Mouse (Mus musculus): Measurements from ENCODE around the gene F13a1. TPM values are rescaled to one million over a fixed set of nuclear protein-coding genes. Genes with fewer than 3 reads are reported as not detected.

The F13a1 gene
- polyA plus RNA-seq, 1 experiment from 2014 or later: 6.6 TPM

DNA sequence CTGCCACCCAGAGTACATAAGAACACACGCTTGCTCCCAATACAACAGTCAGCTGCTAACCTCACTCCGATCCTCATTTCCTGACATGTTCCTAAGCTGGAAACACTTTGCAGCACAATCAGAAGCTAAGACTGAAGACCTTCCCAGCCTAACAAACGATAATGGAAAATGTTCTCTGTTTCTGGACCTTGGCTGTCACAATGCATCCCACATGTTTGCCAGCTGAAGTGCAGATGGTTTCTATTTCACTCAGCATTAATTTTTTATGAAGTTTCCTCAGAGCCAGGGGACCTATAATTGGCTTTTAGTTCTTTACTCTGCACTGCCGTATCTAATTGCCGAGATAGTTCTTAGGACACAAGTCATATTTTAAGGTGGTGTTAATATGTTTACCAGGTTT lies 10.8 kb upstream of the F13a1 start:
- WGBS: 67% methylated on average over 5 of the region's 5 CpGs
- Histone ChIP-seq H3K4me3 (ENCODE audit: low read depth, low read length) (no peak overlapping the region), H3K4me2 (replicated peaks; ENCODE audit: low read depth, low read length) (no peak overlapping the region), H3K9me3 (ENCODE audit: low read length) (no peaks in the 10 kb centered on the region), H3K27ac (ENCODE audit: low read length) (no peak overlapping the region), H3K27me3 (replicated peaks; ENCODE audit: insufficient read depth, low read length) (no peaks in the 10 kb centered on the region), H3K4me1 (ENCODE audit: insufficient read depth, low read depth, low read length) (no peaks in the 10 kb centered on the region), H3K36me3 (ENCODE audit: insufficient read depth, low read length) (no peaks in the 10 kb centered on the region), H3K9ac (replicated peaks; ENCODE audit: low read depth) (no peak overlapping the region)
- peak; percentile 44; the same call in 1 of the 2 replicates for TF ChIP-seq EP300 (IDR thresholded peaks at IDR 0.05)
- 0 out of 2 replicates have a peak, but pooled peaks have one; percentile 17 for TF ChIP-seq CTCF (IDR thresholded peaks at IDR 0.05)
- DNase-seq (ENCODE audit: low spot score) (peak; percentile 76), ATAC-seq (peak; percentile 68)

DNA sequence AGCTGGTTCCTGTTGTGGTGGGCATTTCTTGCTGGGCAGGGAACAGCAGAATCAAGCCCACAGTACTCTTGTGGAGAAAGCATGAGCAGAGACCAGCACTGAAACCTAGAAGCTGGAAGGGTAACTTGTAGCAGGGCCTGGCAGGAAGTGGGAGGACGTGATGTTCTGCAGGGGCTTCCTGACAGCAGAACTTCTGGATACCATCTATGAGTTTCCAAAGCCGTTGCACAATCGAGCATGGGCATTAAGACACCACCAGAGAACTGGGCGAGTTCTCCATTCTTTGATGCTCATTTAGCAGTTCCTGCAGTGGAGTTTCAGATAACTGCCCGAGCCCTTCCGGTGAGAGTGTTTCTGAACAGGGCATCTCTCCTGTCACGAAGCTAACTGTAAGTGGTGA lies 6.6 kb upstream of the F13a1 start:
- Histone ChIP-seq H3K27ac (ENCODE audit: low read length) (no peak overlapping the region), H3K9me3 (ENCODE audit: low read length) (no peaks in the 10 kb centered on the region)
- WGBS: 61% methylated on average over 7 of the region's 7 CpGs

DNA sequence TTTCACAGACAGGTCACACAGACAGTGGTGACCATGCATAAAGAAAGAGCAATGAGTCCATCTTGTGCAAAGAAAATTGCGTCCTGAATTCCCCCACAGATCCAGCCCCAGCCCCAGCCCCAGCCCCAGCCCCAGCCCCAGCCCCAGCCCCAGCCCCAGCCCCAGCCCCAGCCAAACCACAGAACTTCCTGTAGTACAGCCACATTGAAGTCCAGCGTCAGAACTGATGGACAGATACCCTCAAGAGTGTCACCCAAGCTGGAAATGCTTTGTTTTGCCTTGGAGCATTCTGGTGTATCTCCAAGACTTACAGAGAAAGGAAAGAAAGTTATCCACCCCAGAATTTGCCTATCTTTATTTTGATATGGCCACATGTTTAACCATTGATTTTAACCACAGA lies 413 bp downstream of the F13a1 start:
- Histone ChIP-seq H3K4me2 (replicated peaks; ENCODE audit: low read depth, low read length) (no peak overlapping the region), H3K9ac (replicated peaks; ENCODE audit: low read depth) (no peak overlapping the region), H3K27ac (ENCODE audit: low read length) (no peak overlapping the region), H3K4me1 (ENCODE audit: insufficient read depth, low read depth, low read length) (no peaks in the 10 kb centered on the region), H3K27me3 (replicated peaks; ENCODE audit: insufficient read depth, low read length) (no peaks in the 10 kb centered on the region), H3K4me3 (ENCODE audit: low read depth, low read length) (no peak overlapping the region), H3K36me3 (ENCODE audit: insufficient read depth, low read length) (no peaks in the 10 kb centered on the region), H3K9me3 (ENCODE audit: low read length) (no peaks in the 10 kb centered on the region)
- ATAC-seq: no peak
- TF ChIP-seq EP300 (IDR thresholded peaks at IDR 0.05): no peak
- no peak for TF ChIP-seq CTCF (IDR thresholded peaks at IDR 0.05)
- no peak for DNase-seq (ENCODE audit: low spot score)
- WGBS: 45% methylated on average over 2 of the region's 2 CpGs

More for the DNA sequence above, 6.6 kb upstream of the F13a1 start:
- H3K27me3 ChIP-seq (replicated peaks; ENCODE audit: insufficient read depth, low read length): no peaks in the 10 kb centered on the region
- peak; percentile 52 for DNase-seq (ENCODE audit: low spot score)
- TF ChIP-seq CTCF (IDR thresholded peaks at IDR 0.05) (no peak), EP300 (IDR thresholded peaks at IDR 0.05) (peak; percentile 33; the same call in 1 of the 2 replicates)
- H3K4me3 ChIP-seq (ENCODE audit: low read depth, low read length): no peak overlapping the region
- H3K36me3 ChIP-seq (ENCODE audit: insufficient read depth, low read length): no peaks in the 10 kb centered on the region
- no peaks in the 10 kb centered on the region for H3K4me1 ChIP-seq (ENCODE audit: insufficient read depth, low read depth, low read length)
- H3K4me2 ChIP-seq (replicated peaks; ENCODE audit: low read depth, low read length): no peak overlapping the region
- no peak overlapping the region for H3K9ac ChIP-seq (replicated peaks; ENCODE audit: low read depth)
- ATAC-seq: peak; percentile 26

DNA sequence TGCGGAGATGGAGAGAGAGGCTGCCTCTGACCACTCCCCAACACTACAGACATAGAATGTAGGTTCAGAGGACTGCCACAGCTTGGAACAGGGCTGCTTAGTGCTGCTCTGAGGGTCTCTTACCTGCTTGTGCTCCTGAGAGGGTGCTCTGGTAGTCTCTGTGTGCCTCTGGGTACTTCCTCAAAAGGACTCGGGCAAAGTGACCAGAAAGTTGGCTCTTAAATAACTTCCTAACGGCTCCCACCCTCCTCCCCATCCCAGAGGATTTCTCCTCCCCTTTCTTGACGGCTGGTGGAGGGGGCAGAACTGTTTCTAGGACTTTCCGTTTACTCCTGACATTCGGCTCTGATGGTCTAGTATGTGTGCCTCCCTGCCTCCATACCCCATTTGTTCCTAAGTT lies 1.0 kb downstream of the F13a1 start:
- H3K4me1 ChIP-seq (ENCODE audit: insufficient read depth, low read depth, low read length): no peaks in the 10 kb centered on the region
- DNase-seq (ENCODE audit: low spot score) (peak; percentile 7), ATAC-seq (no peak)
- H3K4me3 ChIP-seq (ENCODE audit: low read depth, low read length): no peak overlapping the region
- H3K4me2 ChIP-seq (replicated peaks; ENCODE audit: low read depth, low read length): no peak overlapping the region
- WGBS: 47% methylated on average over 6 of the region's 6 CpGs
- H3K27ac ChIP-seq (ENCODE audit: low read length): no peak overlapping the region
- TF ChIP-seq CTCF (IDR thresholded peaks at IDR 0.05): no peak
- no peak for TF ChIP-seq EP300 (IDR thresholded peaks at IDR 0.05)
- no peak overlapping the region for H3K9ac ChIP-seq (replicated peaks; ENCODE audit: low read depth)
- no peaks in the 10 kb centered on the region for H3K9me3 ChIP-seq (ENCODE audit: low read length)
- H3K27me3 ChIP-seq (replicated peaks; ENCODE audit: insufficient read depth, low read length): no peaks in the 10 kb centered on the region
- no peaks in the 10 kb centered on the region for H3K36me3 ChIP-seq (ENCODE audit: insufficient read depth, low read length)

DNA sequence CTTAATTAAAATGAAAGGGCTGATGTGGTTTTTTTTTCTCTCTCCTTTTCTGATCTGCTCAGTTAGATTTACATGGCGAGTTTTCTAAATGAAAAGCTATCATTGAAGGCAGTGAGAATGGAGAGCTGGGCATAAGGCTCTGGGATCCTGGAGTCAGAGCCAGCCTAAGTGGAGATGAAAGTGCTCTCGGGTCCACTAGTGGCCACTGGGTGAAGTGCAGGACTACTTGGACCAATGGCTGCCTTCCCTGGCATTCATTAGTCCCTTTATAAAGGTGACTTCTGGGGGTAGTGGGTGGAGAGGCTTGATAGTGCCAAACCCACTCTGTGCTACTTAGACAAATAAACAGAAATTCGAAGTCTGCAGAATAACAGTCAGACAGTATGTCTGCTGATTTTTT lies 5.0 kb downstream of the F13a1 start:
- no peak overlapping the region for H3K27ac ChIP-seq (ENCODE audit: low read length)
- H3K4me3 ChIP-seq (ENCODE audit: low read depth, low read length): no peak overlapping the region
- H3K4me2 ChIP-seq (replicated peaks; ENCODE audit: low read depth, low read length): no peak overlapping the region
- no peaks in the 10 kb centered on the region for H3K27me3 ChIP-seq (replicated peaks; ENCODE audit: insufficient read depth, low read length)
- H3K4me1 ChIP-seq (ENCODE audit: insufficient read depth, low read depth, low read length): no peaks in the 10 kb centered on the region
- H3K9me3 ChIP-seq (ENCODE audit: low read length): no peaks in the 10 kb centered on the region
- TF ChIP-seq EP300 (IDR thresholded peaks at IDR 0.05) (no peak), CTCF (IDR thresholded peaks at IDR 0.05) (peak; percentile 52)
- no peak for DNase-seq (ENCODE audit: low spot score)
- H3K36me3 ChIP-seq (ENCODE audit: insufficient read depth, low read length): no peaks in the 10 kb centered on the region
- no peak for ATAC-seq
- WGBS: 71% methylated on average over 3 of the region's 3 CpGs
- H3K9ac ChIP-seq (replicated peaks; ENCODE audit: low read depth): no peak overlapping the region

DNA sequence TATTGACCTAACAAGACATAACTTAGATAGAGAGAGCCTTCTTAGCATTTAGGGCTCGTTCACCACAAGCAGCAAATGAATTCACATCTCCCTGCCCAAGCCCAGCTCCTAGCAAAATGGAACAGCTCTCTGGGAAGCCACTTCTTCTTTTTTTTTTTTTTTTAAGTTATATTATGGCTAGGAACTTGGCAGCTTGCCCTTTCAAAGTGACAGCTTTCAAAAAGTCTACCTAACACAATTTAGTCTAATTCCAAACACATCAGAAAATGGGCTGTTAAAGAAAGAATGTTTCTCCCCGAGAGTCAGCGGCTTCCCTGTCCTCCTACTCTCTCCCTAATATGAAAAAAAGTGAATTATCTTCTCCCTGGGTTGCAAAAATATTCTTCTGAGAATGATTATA lies 15.3 kb downstream of the F13a1 start:
- 35% methylated on average over 3 of the region's 3 CpGs for WGBS
- Histone ChIP-seq H3K4me1 (ENCODE audit: insufficient read depth, low read depth, low read length) (no peaks in the 10 kb centered on the region), H3K9ac (replicated peaks; ENCODE audit: low read depth) (no peak overlapping the region), H3K27me3 (replicated peaks; ENCODE audit: insufficient read depth, low read length) (no peaks in the 10 kb centered on the region), H3K4me2 (replicated peaks; ENCODE audit: low read depth, low read length) (no peak overlapping the region), H3K36me3 (ENCODE audit: insufficient read depth, low read length) (no peaks in the 10 kb centered on the region), H3K27ac (ENCODE audit: low read length) (no peak overlapping the region), H3K4me3 (ENCODE audit: low read depth, low read length) (no peak overlapping the region), H3K9me3 (ENCODE audit: low read length) (no peaks in the 10 kb centered on the region)
- ATAC-seq (no peak), DNase-seq (ENCODE audit: low spot score) (no peak)
- TF ChIP-seq CTCF (IDR thresholded peaks at IDR 0.05) (no peak), EP300 (IDR thresholded peaks at IDR 0.05) (no peak)

DNA sequence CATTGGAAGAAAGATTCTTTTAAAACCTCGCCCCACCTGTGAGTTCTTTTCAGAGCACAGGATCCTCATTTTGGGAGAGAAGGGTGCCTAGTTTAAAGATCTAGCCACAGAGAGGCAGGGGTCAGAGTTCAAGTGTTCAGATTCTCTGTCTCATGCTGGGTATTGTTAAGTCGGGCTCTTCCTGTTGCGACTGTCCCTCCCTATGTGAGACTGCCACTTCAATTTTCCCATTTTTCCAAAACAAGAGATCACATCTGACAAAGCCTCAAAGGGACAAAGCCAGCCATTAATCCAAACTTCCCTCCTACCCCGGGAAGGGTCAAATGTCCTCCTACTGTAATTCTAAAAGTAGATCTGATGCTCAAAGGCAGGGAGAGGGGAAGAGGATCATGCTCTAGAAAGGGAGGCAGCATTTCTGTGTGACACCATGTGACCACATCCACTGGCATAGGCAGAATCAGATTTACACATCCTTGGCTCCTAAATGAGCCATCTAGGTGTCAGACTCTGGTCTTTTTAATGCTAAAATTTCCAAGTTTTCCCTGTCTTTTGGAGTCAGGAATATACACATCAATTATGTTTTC lies 24.0 kb downstream of the F13a1 start:
- TF ChIP-seq CTCF (IDR thresholded peaks at IDR 0.05): no peak
- TF ChIP-seq EP300 (IDR thresholded peaks at IDR 0.05): no peak
- no peaks in the 10 kb centered on the region for H3K27me3 ChIP-seq (replicated peaks; ENCODE audit: insufficient read depth, low read length)
- H3K9me3 ChIP-seq (ENCODE audit: low read length): no peaks in the 10 kb centered on the region
- no peaks in the 10 kb centered on the region for H3K4me1 ChIP-seq (ENCODE audit: insufficient read depth, low read depth, low read length)
- no peak for ATAC-seq
- H3K4me2 ChIP-seq (replicated peaks; ENCODE audit: low read depth, low read length): no peak overlapping the region
- 50% methylated on average over 4 of the region's 4 CpGs for WGBS
- DNase-seq (ENCODE audit: low spot score): no peak
- no peak overlapping the region for H3K27ac ChIP-seq (ENCODE audit: low read length)
- no peak overlapping the region for H3K4me3 ChIP-seq (ENCODE audit: low read depth, low read length)
- H3K36me3 ChIP-seq (ENCODE audit: insufficient read depth, low read length): no peaks in the 10 kb centered on the region
- no peak overlapping the region for H3K9ac ChIP-seq (replicated peaks; ENCODE audit: low read depth)
